Mouse (Mus musculus): ENCODE measurements around the gene Nav3. TPM values are rescaled to one million over a fixed set of nuclear protein-coding genes. Genes with fewer than 3 reads are reported as not detected.

Nav3 gene
- polyA plus RNA-seq, 1 experiment from 2014 or later, result 10.7 TPM

DNA sequence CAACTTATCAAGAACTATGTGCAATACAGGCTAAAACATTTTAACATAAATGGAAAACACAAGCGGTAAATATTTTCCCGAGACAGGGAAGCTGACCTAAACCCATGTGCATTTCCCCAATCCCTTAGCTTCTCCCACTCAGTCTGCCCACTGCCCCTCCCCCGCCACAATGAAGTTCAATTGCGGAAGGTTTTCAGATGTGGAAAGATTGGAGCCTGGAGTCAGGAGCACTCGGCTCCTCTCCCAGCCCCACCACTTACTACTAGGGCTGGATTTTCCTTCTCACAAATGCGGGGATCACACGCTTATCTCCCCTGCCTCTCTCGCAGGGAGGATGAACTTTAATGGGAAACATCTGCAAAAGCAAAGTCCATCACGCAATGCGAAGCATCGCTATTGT is 534.6 kb downstream of the Nav3 start:
- peak overlapping the region; percentile 54 for H3K4me2 ChIP-seq (ENCODE audit: low read depth, low read length)
- DNase-seq (ENCODE audit: low spot score) (peak; percentile 60), ATAC-seq (ENCODE audit: low read depth) (peak; percentile 31)
- no peaks in the 10 kb centered on the region for H3K9me3 ChIP-seq (ENCODE audit: control insufficient read depth, low read length)
- peak overlapping the region; percentile 42; the same call in 1 of the 2 replicates for H3K9ac ChIP-seq (ENCODE audit: low read depth, low read length)
- H3K27ac ChIP-seq (replicated peaks; ENCODE audit: low read depth, low read length), result 0 out of 2 replicates have a peak overlapping the region, but pooled peaks have one; percentile 12
- 25% methylated on average over 11 of the region's 11 CpGs for WGBS
- H3K4me3 ChIP-seq (ENCODE audit: low read depth, low read length), result peak overlapping the region; percentile 16; the same call in 1 of the 2 replicates
- no peaks in the 10 kb centered on the region for H3K27me3 ChIP-seq (replicated peaks; ENCODE audit: control insufficient read depth, insufficient read depth, low read length)
- no peaks in the 10 kb centered on the region for H3K36me3 ChIP-seq (ENCODE audit: control insufficient read depth, insufficient read depth, low read length)
- peaks cover 5% of the 10 kb centered on the region for H3K4me1 ChIP-seq (ENCODE audit: control insufficient read depth, insufficient read depth, low read length)

DNA sequence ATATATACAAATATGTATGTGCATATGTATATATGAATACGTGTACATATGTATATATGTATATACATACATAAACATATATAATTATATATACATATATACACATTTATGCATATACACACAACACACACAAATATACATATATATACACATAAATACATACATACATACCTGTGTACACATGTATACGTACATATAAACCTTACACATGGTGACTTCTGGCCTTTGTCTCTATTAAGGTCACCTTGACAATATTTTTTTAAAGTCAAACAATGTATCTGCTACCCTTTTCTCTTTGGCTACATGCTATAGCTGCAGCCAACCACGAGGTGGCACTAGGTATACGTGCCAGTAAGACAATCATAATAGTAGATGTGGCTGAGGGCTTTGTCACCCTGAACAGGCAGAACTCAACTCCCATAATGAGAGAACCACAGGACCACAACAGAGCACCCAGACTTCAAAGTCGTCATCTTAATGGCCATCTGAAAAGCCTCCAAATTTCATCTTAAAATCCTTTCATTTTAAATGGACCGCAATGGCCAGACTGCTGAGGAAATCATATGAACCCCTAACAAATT is 535.3 kb downstream of the Nav3 start:
- Histone ChIP-seq H3K9me3 (ENCODE audit: control insufficient read depth, low read length) (no peaks in the 10 kb centered on the region), H3K27me3 (replicated peaks; ENCODE audit: control insufficient read depth, insufficient read depth, low read length) (no peaks in the 10 kb centered on the region), H3K4me1 (ENCODE audit: control insufficient read depth, insufficient read depth, low read length) (peaks cover 5% of the 10 kb centered on the region), H3K27ac (replicated peaks; ENCODE audit: low read depth, low read length) (no peak overlapping the region), H3K36me3 (ENCODE audit: control insufficient read depth, insufficient read depth, low read length) (no peaks in the 10 kb centered on the region), H3K9ac (ENCODE audit: low read depth, low read length) (no peak overlapping the region), H3K4me3 (ENCODE audit: low read depth, low read length) (peak overlapping the region; percentile 16; the same call in 1 of the 2 replicates), H3K4me2 (ENCODE audit: low read depth, low read length) (peak overlapping the region; percentile 54)
- DNase-seq (ENCODE audit: low spot score) (peak; percentile 88), ATAC-seq (ENCODE audit: low read depth) (peak; percentile 84)
- WGBS, result 10% methylated on average over 6 of the region's 6 CpGs

DNA sequence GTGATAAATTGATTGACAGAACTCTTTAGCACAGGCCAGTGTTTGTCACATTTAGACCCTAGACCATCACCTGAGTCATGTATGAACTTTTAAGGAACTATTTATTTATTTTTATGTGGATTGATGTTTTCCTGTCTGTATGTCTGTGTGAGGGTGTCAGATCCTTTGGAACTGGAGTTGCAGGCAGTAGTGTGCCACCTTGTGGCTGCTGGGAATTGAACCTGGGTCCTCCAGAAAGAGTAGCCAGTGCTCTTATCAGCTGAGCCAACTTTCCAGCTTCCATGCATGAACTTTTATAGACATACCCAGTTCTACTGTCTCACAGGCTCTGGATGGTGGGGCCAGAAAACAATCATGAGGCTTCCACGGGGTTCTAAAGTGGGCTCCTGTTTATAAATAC is 536.5 kb downstream of the Nav3 start:
- peaks cover 5% of the 10 kb centered on the region for H3K4me1 ChIP-seq (ENCODE audit: control insufficient read depth, insufficient read depth, low read length)
- DNase-seq (ENCODE audit: low spot score), result no peak
- no peak for ATAC-seq (ENCODE audit: low read depth)
- no peak overlapping the region for H3K9ac ChIP-seq (ENCODE audit: low read depth, low read length)
- H3K9me3 ChIP-seq (ENCODE audit: control insufficient read depth, low read length), result no peaks in the 10 kb centered on the region
- 54% methylated on average over 1 of the region's 1 CpGs for WGBS
- H3K4me3 ChIP-seq (ENCODE audit: low read depth, low read length), result no peak overlapping the region
- H3K27me3 ChIP-seq (replicated peaks; ENCODE audit: control insufficient read depth, insufficient read depth, low read length), result no peaks in the 10 kb centered on the region
- no peaks in the 10 kb centered on the region for H3K36me3 ChIP-seq (ENCODE audit: control insufficient read depth, insufficient read depth, low read length)
- H3K4me2 ChIP-seq (ENCODE audit: low read depth, low read length), result no peak overlapping the region
- no peak overlapping the region for H3K27ac ChIP-seq (replicated peaks; ENCODE audit: low read depth, low read length)

DNA sequence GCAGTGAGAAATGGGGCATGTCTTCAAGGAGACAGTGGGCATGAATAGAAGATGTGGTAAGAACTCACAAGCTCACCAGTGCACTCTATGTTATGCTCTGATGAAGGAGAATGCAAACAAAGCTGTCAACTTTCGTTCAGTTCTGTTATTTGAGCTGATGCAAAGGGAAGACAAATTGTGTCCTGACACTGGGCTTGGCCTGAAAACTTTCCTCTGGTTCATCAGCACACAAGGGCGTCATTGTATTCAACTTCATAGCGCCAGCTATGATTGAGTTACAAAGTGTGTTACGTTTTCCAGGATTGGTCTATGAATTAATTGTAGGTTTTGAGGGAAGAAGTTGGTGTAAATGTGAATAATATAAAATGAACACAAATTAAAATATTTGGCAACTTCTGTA is 548.8 kb downstream of the Nav3 start:
- no peak for DNase-seq (ENCODE audit: low spot score)
- no peak overlapping the region for H3K4me2 ChIP-seq (ENCODE audit: low read depth, low read length)
- H3K27ac ChIP-seq (replicated peaks; ENCODE audit: low read depth, low read length), result no peak overlapping the region
- no peak for ATAC-seq (ENCODE audit: low read depth)
- no peak overlapping the region for H3K9ac ChIP-seq (ENCODE audit: low read depth, low read length)
- H3K4me3 ChIP-seq (ENCODE audit: low read depth, low read length), result no peak overlapping the region
- no peaks in the 10 kb centered on the region for H3K36me3 ChIP-seq (ENCODE audit: control insufficient read depth, insufficient read depth, low read length)
- no peaks in the 10 kb centered on the region for H3K27me3 ChIP-seq (replicated peaks; ENCODE audit: control insufficient read depth, insufficient read depth, low read length)
- H3K9me3 ChIP-seq (ENCODE audit: control insufficient read depth, low read length), result no peaks in the 10 kb centered on the region
- 0 out of 2 replicates have a peak, but pooled peaks cover 5% of the 10 kb centered on the region for H3K4me1 ChIP-seq (ENCODE audit: control insufficient read depth, insufficient read depth, low read length)
- 42% methylated on average over 4 of the region's 4 CpGs for WGBS

DNA sequence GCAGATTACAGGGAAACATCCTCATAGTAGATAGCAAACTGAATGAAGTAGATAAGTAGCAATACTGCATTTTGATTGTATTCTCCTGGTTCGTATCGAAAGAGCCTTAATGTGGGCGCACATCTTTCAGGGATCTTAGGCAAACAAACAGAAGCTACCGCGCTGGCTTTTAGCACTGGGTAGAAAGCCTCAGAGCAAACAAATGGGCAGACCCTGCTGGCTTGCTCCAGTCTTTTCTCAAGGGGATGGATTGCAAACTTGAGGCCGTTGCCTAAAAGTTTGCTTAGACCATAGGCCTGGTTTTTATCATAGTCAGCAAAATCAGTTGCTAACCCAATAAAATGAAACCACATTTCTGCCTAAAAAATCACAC is 549.6 kb downstream of the Nav3 start:
- no peak for DNase-seq (ENCODE audit: low spot score)
- no peak overlapping the region for H3K9ac ChIP-seq (ENCODE audit: low read depth, low read length)
- H3K4me3 ChIP-seq (ENCODE audit: low read depth, low read length), result no peak overlapping the region
- 51% methylated on average over 6 of the region's 6 CpGs for WGBS
- H3K27me3 ChIP-seq (replicated peaks; ENCODE audit: control insufficient read depth, insufficient read depth, low read length), result no peaks in the 10 kb centered on the region
- H3K9me3 ChIP-seq (ENCODE audit: control insufficient read depth, low read length), result no peaks in the 10 kb centered on the region
- 0 out of 2 replicates have a peak, but pooled peaks cover 5% of the 10 kb centered on the region for H3K4me1 ChIP-seq (ENCODE audit: control insufficient read depth, insufficient read depth, low read length)
- no peak overlapping the region for H3K27ac ChIP-seq (replicated peaks; ENCODE audit: low read depth, low read length)
- H3K4me2 ChIP-seq (ENCODE audit: low read depth, low read length), result no peak overlapping the region
- no peak for ATAC-seq (ENCODE audit: low read depth)
- no peaks in the 10 kb centered on the region for H3K36me3 ChIP-seq (ENCODE audit: control insufficient read depth, insufficient read depth, low read length)

DNA sequence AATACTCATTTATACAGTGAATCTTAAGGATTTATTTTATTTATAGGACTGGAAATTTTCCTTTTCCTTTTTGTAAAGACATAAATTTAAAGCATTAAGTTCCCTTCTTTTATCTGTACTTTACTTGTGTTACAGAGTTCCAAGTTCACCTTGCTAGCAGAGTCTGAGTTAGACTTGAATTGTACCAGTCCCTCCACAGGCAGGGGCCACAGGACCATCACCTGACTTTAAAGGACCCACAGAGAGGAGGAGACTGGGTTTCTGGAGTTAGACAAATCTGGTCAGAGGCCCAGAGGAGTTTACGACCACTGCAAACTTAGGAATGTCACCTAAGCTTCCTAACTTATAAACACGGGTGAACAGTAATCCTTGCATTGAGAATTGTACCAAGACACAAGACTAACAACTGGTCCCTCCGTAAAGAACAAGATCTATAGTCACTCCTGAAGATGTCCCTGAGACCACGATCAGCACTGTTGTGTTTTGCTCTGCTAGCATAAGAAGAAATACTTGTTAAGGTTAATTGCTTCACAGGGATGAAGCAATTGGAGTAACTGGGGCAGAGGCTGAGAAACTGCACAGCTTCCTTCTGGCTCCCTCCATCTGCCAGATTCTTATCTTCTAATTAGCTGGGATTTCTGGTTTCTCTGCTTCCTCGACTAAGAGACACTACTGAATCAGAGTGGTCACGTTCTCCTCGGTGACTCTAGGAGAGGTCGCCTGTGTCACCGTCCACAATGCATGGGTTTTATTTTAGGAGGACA is 550.2 kb downstream of the Nav3 start:
- H3K27ac ChIP-seq (replicated peaks; ENCODE audit: low read depth, low read length), result no peak overlapping the region
- no peak overlapping the region for H3K9ac ChIP-seq (ENCODE audit: low read depth, low read length)
- no peaks in the 10 kb centered on the region for H3K36me3 ChIP-seq (ENCODE audit: control insufficient read depth, insufficient read depth, low read length)
- H3K4me2 ChIP-seq (ENCODE audit: low read depth, low read length), result no peak overlapping the region
- 0 out of 2 replicates have a peak, but pooled peaks cover 5% of the 10 kb centered on the region for H3K4me1 ChIP-seq (ENCODE audit: control insufficient read depth, insufficient read depth, low read length)
- H3K27me3 ChIP-seq (replicated peaks; ENCODE audit: control insufficient read depth, insufficient read depth, low read length), result no peaks in the 10 kb centered on the region
- no peak overlapping the region for H3K4me3 ChIP-seq (ENCODE audit: low read depth, low read length)
- ATAC-seq (ENCODE audit: low read depth), result no peak
- no peak for DNase-seq (ENCODE audit: low spot score)
- 39% methylated on average over 9 of the region's 9 CpGs for WGBS
- H3K9me3 ChIP-seq (ENCODE audit: control insufficient read depth, low read length), result no peaks in the 10 kb centered on the region

DNA sequence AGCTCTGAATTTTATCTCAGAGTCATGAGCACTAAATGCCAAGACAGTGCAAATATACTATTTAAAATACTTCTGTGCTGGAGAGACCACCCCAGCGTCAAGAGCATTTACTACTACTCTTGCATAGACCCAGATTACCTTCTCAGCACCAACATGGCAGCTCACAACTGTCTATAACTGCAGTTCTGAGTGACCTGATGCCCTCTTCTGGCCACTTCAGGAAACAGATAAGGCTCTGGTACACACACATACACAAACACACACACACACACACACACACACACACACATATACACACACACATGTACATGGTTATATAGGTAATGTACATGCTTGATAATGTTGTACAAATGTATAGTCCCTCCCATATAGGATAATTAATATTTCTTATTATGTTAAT is 551.2 kb downstream of the Nav3 start:
- DNase-seq (ENCODE audit: low spot score) (no peak), ATAC-seq (ENCODE audit: low read depth) (no peak)
- Histone ChIP-seq H3K4me1 (ENCODE audit: control insufficient read depth, insufficient read depth, low read length) (0 out of 2 replicates have a peak, but pooled peaks cover 5% of the 10 kb centered on the region), H3K4me2 (ENCODE audit: low read depth, low read length) (no peak overlapping the region), H3K27me3 (replicated peaks; ENCODE audit: control insufficient read depth, insufficient read depth, low read length) (no peaks in the 10 kb centered on the region), H3K9ac (ENCODE audit: low read depth, low read length) (no peak overlapping the region), H3K36me3 (ENCODE audit: control insufficient read depth, insufficient read depth, low read length) (no peaks in the 10 kb centered on the region), H3K9me3 (ENCODE audit: control insufficient read depth, low read length) (no peaks in the 10 kb centered on the region), H3K27ac (replicated peaks; ENCODE audit: low read depth, low read length) (no peak overlapping the region), H3K4me3 (ENCODE audit: low read depth, low read length) (no peak overlapping the region)
- 92% methylated on average over 1 of the region's 1 CpGs for WGBS

DNA sequence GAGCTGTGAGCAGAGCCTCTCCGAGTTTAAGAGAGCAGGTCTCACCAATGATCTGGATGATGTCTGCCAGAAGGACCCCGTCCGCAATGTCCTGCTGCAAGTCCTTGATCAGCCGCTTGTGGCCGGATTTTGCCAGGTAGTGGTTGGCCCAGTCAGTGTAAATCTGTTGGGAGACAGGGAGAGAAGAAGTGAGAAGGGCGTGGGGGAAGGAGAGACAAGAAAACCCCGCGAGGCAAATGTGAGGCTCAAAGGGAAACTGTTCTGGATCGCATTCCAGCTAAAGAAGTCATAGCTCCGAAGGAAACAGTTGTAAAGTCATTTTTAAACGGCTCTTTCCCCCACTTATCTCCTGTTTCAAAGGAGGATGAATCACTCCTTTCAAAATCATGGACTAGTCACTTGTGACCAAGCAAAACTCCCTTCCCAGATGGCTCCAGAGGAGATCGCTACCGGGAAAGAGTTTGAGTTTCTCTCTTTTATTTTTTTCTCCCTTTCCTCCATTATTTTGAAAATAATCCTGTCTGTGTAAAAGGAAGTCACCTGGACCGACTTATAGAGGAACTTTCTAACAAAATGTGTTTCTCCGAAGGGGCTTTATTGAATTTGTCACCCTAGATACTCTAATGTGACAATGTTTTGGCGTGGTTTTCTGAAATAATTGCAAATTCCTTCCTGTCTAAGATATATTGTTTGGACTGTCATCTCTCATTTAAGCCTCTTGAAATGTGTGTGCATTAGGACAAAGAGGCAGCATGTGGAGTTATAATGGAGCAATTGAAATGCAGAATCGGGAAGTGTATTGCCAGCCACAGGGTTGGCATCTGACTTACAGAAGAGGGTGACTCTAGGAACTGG is 552.1 kb downstream of the Nav3 start:
- WGBS, result 52% methylated on average over 17 of the region's 17 CpGs
- peak overlapping the region; percentile 56 for H3K27ac ChIP-seq (replicated peaks; ENCODE audit: low read depth, low read length)
- no peak overlapping the region for H3K9ac ChIP-seq (ENCODE audit: low read depth, low read length)
- H3K4me1 ChIP-seq (ENCODE audit: control insufficient read depth, insufficient read depth, low read length), result 0 out of 2 replicates have a peak, but pooled peaks cover 5% of the 10 kb centered on the region
- no peaks in the 10 kb centered on the region for H3K27me3 ChIP-seq (replicated peaks; ENCODE audit: control insufficient read depth, insufficient read depth, low read length)
- H3K9me3 ChIP-seq (ENCODE audit: control insufficient read depth, low read length), result no peaks in the 10 kb centered on the region
- ATAC-seq (ENCODE audit: low read depth), result peak; percentile 34; the same call in 1 of the 2 replicates
- 0 out of 2 replicates have a peak overlapping the region, but pooled peaks have one; percentile 3 for H3K4me3 ChIP-seq (ENCODE audit: low read depth, low read length)
- H3K4me2 ChIP-seq (ENCODE audit: low read depth, low read length), result peak overlapping the region; percentile 31
- H3K36me3 ChIP-seq (ENCODE audit: control insufficient read depth, insufficient read depth, low read length), result no peaks in the 10 kb centered on the region
- DNase-seq (ENCODE audit: low spot score), result peak; percentile 56

Measured in embryonic facial prominence, embryonic 14.5 days (tissue).